Mouse (Mus musculus) heart, postnatal 36 days (tissue): ENCODE data around the gene Cpa2. TPM values are rescaled to one million over a fixed set of nuclear protein-coding genes. Genes with fewer than 3 reads are reported as not detected.

Source experiments
- DNase-seq, 2 experiments: peaks; one replicate each; pipeline ENCODE4 v3.0.0; 2021 to 2022
- intact Hi-C: fragments of 180-260 bp; cut with DNase I; formaldehyde crosslinking; loops from one replicate; pipeline ENCODE4 v1.15.1; 2025
- total RNA-seq, 2 experiments: library from RNA; stranded (reverse); gene quantifications; 2 replicates each; pipeline ENCODE4 v1.2.3; 2021

The Cpa2 gene
- total RNA-seq, 2 experiments from 2014 or later = not detected

GRCm38 (mm10) chr6:30572456-30573311 lies 31.3 kb downstream of the Cpa2 start:
- intact Hi-C loops = no loop called here
- DNase-seq = peak; percentile 18 to 41

GRCm38 (mm10) chr6:30573380-30573779 lies 32.0 kb downstream of the Cpa2 start:
- intact Hi-C loops = no loop called here
- DNase-seq = no peak

- intact Hi-C loops = no loop called here
Observed at GRCm38 (mm10) chr6:30574945-30575344, 33.6 kb downstream of the Cpa2 start.

GRCm38 (mm10) chr6:30576477-30577203 lies 35.3 kb downstream of the Cpa2 start:
- intact Hi-C loops = no loop called here
- DNase-seq = no peak

More at GRCm38 (mm10) chr6:30574945-30575344, 33.6 kb downstream of the Cpa2 start:
- DNase-seq = no peak

- DNase-seq = no peak
- intact Hi-C loops = no loop called here
Observed at GRCm38 (mm10) chr6:30579961-30580840, 38.8 kb downstream of the Cpa2 start.

DNA sequence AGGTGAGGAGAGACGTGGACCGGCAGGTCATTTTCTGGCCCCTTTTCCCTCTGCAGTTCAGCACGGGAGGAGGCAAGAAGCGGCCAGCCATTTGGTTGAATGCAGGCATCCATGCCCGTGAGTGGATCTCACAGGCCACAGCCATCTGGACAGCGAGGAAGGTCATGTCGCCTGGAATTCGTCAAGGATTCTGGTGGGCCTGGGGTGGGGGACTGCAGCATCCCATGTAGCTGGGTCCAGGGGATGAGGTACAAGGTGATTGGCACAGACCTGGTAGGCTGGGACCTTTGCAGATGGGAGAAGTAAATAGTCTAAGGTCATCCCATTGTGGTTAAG lies 39.4 kb downstream of the Cpa2 start:
- no peak for DNase-seq
- intact Hi-C loops = no loop called here

DNA sequence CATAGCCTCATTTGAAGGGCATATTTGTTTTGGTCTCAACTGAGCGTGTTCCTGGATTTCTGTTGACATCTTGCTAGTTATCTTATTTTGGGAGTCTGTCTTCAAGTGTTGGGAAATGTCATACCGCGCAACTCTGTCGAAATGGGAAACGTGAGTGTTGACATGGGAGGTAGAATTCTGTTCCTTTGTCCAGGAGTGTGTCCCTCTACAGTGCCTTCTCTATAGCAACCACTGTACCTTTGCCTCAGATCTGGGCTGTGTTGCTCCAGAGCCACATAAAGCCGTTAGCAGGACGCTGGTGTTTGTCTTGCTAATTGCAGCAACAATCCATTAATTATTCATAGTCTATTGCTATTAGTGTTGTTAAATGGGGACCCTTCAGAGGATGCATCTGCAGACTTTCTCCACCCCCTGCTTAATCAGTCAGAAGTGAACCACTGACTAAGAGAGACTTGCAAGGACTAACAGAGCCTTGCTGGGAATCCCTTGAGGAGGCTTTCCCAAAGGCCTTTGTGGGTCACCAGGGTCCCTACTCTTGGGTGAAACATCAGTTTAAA lies 45.6 kb downstream of the Cpa2 start:
- intact Hi-C loops = no loop called here
- no peak for DNase-seq

DNA sequence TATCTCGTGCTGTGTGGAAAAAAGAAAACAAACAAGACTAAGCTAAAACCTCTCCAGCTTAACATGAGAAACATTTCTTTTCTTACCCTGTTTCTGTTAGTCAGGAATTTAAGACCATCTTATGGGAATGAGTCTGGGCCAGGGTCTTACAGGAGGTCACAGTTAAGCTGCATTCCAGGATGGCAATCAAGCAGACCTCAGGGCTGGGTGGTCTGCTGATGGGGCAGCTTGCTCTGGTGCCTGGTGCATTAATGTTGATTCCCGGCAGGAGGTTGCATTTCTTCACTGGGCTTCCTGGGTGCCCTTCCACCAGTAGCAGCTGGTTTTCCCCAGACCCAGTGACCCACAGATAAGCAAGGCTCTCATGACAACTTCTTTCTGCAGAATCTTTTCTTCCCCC lies 48.4 kb downstream of the Cpa2 start:
- intact Hi-C loops = no loop called here
- no peak for DNase-seq

DNA sequence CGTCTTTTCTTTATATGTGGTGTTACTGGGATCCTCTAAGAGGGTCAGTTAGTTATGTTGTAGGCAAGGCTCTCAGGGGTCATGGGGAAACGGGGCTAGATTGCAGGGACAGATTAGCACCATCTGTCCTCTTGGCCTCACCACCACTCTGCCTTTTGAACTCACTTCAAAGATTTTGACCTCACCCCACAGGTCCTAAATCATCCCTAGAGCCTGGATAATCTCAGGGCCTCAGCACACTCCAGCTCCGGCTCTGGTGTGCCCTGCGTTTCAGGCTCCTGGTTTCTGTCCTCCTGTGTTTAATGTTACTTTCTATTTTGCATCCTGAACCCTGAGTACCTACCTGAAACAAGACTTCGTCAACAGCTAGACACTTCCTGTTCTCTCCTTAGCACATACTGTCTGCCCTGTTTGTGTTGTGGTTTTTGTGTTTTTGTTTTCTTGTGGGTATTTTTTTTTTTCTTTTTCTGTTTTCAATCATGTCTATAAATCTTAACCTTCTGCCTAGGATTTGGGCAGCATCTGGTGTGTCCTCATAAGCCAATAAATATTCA lies 50.5 kb downstream of the Cpa2 start:
- intact Hi-C loops = no loop called here

DNA sequence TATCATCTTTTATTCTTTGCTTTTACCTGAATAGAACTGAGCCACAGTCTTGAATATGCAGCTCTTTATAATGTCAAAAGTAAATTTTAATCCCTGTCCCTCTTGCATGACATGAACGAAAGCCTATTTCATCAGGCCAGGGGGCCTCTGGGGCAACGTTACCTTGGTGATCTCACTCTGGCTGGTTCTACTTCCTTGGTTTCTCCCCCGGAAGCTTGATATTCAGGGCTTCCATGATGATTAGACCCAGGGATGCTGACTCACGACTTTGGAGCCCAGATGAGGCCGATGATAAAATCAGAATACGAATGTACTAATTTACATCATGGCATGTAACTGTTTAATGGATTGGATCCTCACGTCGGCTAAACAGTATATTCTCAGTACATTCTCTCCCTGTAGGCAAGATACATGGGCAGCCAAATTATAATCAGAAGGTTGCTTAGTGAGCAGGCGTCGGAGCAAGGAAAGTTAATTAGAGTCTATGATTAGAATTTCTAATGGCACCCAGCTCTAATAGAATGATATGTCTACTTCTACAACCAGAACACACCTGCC lies 51.1 kb downstream of the Cpa2 start:
- intact Hi-C loops = no loop called here
- no peak for DNase-seq

More for the DNA sequence above, 50.5 kb downstream of the Cpa2 start:
- no peak for DNase-seq

DNA sequence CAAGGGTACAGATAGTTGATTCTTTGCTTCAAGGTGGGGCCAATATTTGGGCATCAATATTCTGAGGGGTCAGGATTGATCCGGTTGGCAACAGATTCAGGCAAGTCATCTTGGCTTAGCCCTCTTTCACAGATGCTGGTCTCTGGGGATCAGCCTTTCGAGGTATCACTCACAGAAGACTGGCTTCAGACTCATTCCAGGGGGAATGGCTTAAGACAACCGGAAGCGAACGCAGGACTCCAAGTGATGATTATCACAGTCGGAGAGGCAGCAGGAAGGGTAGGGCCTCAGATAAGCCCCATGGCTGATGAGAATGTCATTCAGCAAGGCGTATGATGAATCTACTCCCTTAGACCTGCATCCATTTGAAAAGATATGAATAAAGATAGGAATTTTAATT lies 53.0 kb downstream of the Cpa2 start:
- DNase-seq = no peak

DNA sequence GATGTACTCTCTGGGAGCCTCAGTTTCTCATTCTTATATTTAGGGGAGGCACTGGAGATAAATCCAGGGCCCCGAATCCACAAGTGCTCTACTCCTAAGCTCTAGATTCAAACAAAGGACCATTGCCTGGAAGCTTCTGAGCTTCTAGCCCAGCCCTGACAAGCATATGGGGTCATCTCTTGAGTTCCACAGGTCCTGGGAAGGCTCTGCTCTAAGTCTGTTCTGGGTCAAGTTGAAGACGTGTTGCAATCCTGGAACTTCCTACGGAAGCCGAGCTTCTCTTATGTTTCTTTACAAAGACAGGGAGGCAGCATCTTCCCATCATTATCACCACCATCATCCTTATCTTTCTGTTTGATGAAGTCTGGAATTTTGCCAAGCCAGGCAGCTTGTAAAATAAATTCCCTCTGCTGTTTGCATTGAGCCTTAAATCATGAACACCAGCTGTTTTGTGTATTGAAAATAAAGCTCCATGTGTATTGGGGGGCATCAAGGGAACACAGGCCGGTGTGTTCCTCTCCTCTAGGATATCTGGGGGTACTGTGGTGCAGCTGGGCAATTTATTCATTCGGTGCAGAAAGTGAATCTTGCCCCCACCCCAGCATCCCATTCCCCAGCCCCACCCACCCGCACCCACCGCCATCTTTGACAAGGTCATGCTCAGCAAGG lies 55.0 kb downstream of the Cpa2 start:
- intact Hi-C loops = no loop called here
- DNase-seq = no peak

More for the DNA sequence above, 53.0 kb downstream of the Cpa2 start:
- intact Hi-C loops = no loop called here

DNA sequence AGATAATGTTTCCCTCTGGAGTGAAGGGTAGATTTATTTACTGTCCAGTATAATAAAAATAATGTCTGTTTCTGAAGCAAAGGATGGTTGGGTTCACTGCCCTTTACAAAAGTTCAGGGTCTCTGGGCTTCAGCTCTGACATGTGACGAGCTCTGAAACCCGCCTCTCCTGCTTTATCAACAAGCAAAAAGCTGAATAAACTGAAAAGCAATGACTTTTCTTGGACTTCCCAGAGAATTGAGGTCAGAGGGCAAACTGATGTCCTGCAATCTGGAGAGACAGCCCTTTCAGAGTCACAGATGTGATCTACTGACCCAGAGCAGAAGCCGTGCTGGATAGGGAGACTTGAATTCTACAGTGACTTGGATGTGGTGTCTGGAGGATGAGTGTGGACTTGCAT lies 58.7 kb downstream of the Cpa2 start:
- intact Hi-C loops = no loop called here
- no peak for DNase-seq

DNA sequence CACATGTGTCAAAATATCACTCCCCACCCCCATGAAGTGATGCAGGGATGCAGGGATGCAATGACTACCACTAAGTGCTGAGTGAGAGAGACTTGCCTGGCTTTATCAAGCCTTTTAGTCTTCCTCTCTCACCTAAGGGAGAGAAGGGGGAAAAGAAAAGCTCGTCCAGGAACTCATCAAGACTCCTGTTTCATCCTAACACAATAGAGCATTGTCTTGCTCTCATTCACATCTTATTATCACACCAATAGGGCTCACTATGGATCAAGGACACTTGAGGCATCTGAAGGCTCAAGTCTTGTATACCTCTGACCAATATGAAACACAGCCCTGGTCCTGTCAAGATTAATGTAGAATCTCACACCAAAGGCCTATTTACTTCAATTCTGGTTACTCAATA lies 59.6 kb downstream of the Cpa2 start:
- intact Hi-C loops = no loop called here

GRCm38 (mm10) chr6:30604342-30604867 lies 63.0 kb downstream of the Cpa2 start:
- intact Hi-C loops = no loop called here
- DNase-seq = no peak

More for the DNA sequence above, 59.6 kb downstream of the Cpa2 start:
- DNase-seq = no peak

DNA sequence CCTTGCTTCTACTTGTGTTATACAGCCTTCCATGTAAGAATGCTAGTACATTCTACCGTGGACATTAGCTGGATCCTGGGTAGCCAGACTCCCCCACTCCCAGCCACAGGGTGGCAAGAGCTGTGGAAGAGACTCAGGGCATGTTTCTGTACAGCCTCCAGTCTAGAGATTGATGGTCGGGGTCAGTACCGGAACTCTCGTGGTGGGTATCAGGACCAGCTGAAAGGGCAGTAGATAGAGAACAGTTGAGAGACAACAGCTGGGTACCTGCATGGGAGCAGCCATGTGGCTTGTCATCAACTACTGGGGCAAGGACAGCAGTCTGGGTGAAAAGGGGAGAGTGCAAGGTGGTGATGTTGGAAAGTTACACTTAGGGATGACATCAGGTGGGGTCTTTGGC lies 63.7 kb downstream of the Cpa2 start:
- intact Hi-C loops = no loop called here
- no peak for DNase-seq

- no peak for DNase-seq
- intact Hi-C loops = no loop called here
Observed at GRCm38 (mm10) chr6:30605672-30606071, 64.3 kb downstream of the Cpa2 start.

DNA sequence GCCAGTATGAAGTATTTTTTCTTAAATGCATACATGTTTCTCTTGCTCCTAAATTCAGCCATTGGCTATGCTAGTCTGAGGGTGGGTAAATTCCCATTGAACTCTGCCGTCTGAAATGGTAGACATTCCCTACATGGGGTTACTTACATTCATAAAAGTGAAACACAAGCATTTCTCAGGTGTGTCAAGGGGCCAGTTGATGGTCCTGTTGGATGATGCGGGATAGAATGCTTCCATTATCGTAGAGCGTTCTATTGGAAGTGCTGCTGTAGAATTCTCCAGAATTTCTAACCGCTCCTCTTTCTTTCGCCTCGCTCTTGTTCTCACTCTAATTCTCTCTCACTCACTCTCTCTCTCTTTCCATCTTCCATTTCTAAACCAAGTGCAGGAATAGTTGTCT lies 69.3 kb downstream of the Cpa2 start, which contains the start of gene Cpa5:
TSS of gene Cpa5 (plus strand) at position 301 of the 400 bp plus-strand sequence.
- DNase-seq = no peak
- intact Hi-C loops = no loop called here

GRCm38 (mm10) chr6:30611212-30611611 lies 69.8 kb downstream of the Cpa2 start:
- no peak for DNase-seq
- intact Hi-C loops = no loop called here
